Comparison of ENCODE assay signal across 14 mouse cellular contexts in genomic region chr1:180946448-180946847, GRCm38 (mm10). TPM values are rescaled to one million over a fixed set of nuclear protein-coding genes. Genes with fewer than 3 reads are reported as not detected.
DNase-seq lines count a peak whose midpoint lies in the region; ATAC-seq and TF ChIP-seq lines count a peak whose summit lies in the region.
"Had no signal": no experiment of that assay in that cellular context is flagged by ENCODE, and none has a peak within 500 bp of the region (broad histone marks: within the 10 kb centered on the region; RNA-seq: fewer than 3 reads in every experiment).

No protein-coding gene starts in this region.

- peaks cover 48% of the 10 kb centered on the region for H3K4me1 ChIP-seq in kidney, embryonic 15.5 days
- H3K4me1 ChIP-seq in kidney, adult 2 months (ENCODE audit: control insufficient read depth, insufficient read depth, low read length): 0 out of 2 replicates have a peak, but pooled peaks cover 6% of the 10 kb centered on the region
- H3K4me1 ChIP-seq in cortical plate, adult 2 months (ENCODE audit: control insufficient read depth, insufficient read depth, low read length): no peaks in the 10 kb centered on the region
- H3K4me1 ChIP-seq in liver, embryonic 12.5 days: peaks cover 55% of the 10 kb centered on the region

- no peaks in the 10 kb centered on the region for H3K9me3 ChIP-seq in kidney, embryonic 15.5 days (replicated peaks)
- H3K9me3 ChIP-seq in liver, embryonic 12.5 days (replicated peaks): no peaks in the 10 kb centered on the region

- no peak for ATAC-seq in kidney, embryonic 15.5 days (replicated peaks; ENCODE audit: low FRiP score)
- no peak for ATAC-seq in liver, embryonic 12.5 days

- TF ChIP-seq CTCF in kidney, adult 2 months (conservative IDR thresholded peaks at IDR 0.05; ENCODE audit: insufficient read depth, insufficient read length, low read depth, low read length): no peak
- TF ChIP-seq CTCF in cortical plate, adult 2 months (IDR thresholded peaks at IDR 0.05; ENCODE audit: extremely low read depth, insufficient read depth, low read length): no peak

- H3K4me3 ChIP-seq in kidney, embryonic 15.5 days (replicated peaks): no peak overlapping the region
- H3K4me3 ChIP-seq in kidney, adult 2 months (ENCODE audit: insufficient read depth, low read depth, low read length): no peak overlapping the region
- H3K4me3 ChIP-seq in cortical plate, adult 2 months (ENCODE audit: insufficient read depth, low read length): no peak overlapping the region
- H3K4me3 ChIP-seq in liver, embryonic 12.5 days: no peak overlapping the region

- WGBS in kidney, embryonic 15.5 days: 82% methylated on average over 6 of the region's 6 CpGs
- WGBS in kidney, adult 2 months: 51% methylated on average over 6 of the region's 6 CpGs
- 85% methylated on average over 6 of the region's 6 CpGs for WGBS in liver, embryonic 12.5 days (ENCODE audit: insufficient replicate concordance)

- DNase-seq in kidney, adult 2 months: no peak
- peak; percentile 86 to 94 for DNase-seq in adrenal gland, adult (ENCODE audit: inconsistent age in 2 of 2, low spot score in 1 of 2)
- DNase-seq in left cerebral cortex, postnatal 36 days (ENCODE audit: low spot score in 2 of 2): no peak
- no peak for DNase-seq in gastrocnemius, adult 8-10 months (ENCODE audit: low spot score in 2 of 2)
- no peak for DNase-seq in cerebellum, adult 11-12 months
- DNase-seq: kidney, adult 11 months; left cerebral cortex, postnatal 4 days; thymus, postnatal 36 days had no signal

- peak overlapping the region; percentile 53; the same call in 1 of the 2 replicates for H3K4me2 ChIP-seq in kidney, embryonic 15.5 days
- no peak overlapping the region for H3K4me2 ChIP-seq in liver, embryonic 12.5 days

- H3K9ac ChIP-seq in kidney, embryonic 15.5 days: no peak overlapping the region
- peak overlapping the region; percentile 62; the same call in 1 of the 2 replicates for H3K9ac ChIP-seq in liver, embryonic 12.5 days

- intact Hi-C loops in left cerebral cortex, postnatal 36 days (cut with DNase I): no loop called here

- peak overlapping the region; percentile 72; the same call in 1 of the 2 replicates for H3K27ac ChIP-seq in kidney, embryonic 15.5 days
- no peak overlapping the region for H3K27ac ChIP-seq in kidney, adult 2 months (ENCODE audit: insufficient read depth, low read depth, low read length)
- 0 out of 2 replicates have a peak overlapping the region, but pooled peaks have one; percentile 9 for H3K27ac ChIP-seq in cortical plate, adult 2 months (ENCODE audit: insufficient read depth, low read length)
- H3K27ac ChIP-seq in liver, embryonic 12.5 days: peak overlapping the region; percentile 52; the same call in 1 of the 2 replicates

- peaks cover 15% of the 10 kb centered on the region; the same call in 1 of the 2 replicates for H3K36me3 ChIP-seq in kidney, embryonic 15.5 days
- no peaks in the 10 kb centered on the region for H3K36me3 ChIP-seq in kidney, adult 2 months (ENCODE audit: control insufficient read depth, insufficient read depth, low read length)
- peaks cover 36% of the 10 kb centered on the region for H3K36me3 ChIP-seq in liver, embryonic 12.5 days

- H3K27me3 ChIP-seq in kidney, embryonic 15.5 days: peaks cover 12% of the 10 kb centered on the region
- no peaks in the 10 kb centered on the region for H3K27me3 ChIP-seq in kidney, adult 2 months (replicated peaks; ENCODE audit: control insufficient read depth, insufficient read depth, low read length)
- no peaks in the 10 kb centered on the region for H3K27me3 ChIP-seq in liver, embryonic 12.5 days (replicated peaks)

- TF ChIP-seq POLR2A in kidney, adult 2 months (IDR thresholded peaks at IDR 0.05; ENCODE audit: low read depth, low read length): no peak
- TF ChIP-seq POLR2A in cortical plate, adult 2 months (IDR thresholded peaks at IDR 0.05; ENCODE audit: extremely low read depth, insufficient read depth, low read length): no peak

RNA-seq across cellular contexts. Expression of gene Tmem63a, which starts 4.3 kb away (rescaled TPM):
- polyA plus RNA-seq in kidney, embryonic 15.5 days (2015; fragmentation: Nextera tagmentation; extraction: Ambion mirVana): 10.2 and 12.5 TPM in 2 replicates
- 26.7 and 28.7 TPM in 2 replicates for polyA plus RNA-seq in kidney, adult 2 months (2012; rRNA removed)
- 48.2 and 64.1 TPM in 2 replicates for polyA plus RNA-seq in cortical plate, adult 2 months (2012; rRNA removed)
- 6.5 and 6.6 TPM in 2 replicates for polyA plus RNA-seq in liver, embryonic 12.5 days (2016; fragmentation: Nextera tagmentation; extraction: Ambion mirVana)
- total RNA-seq in left cerebral cortex, postnatal 36 days (2021): 10 to 100 TPM; 13.8 to 20.6 TPM
- total RNA-seq in gastrocnemius, adult 8-10 months (2022): 10 to 100 TPM; 14.9 to 18.2 (median 16.2) TPM

RNA-seq across cellular contexts. Expression of gene Lefty1, which starts 11.6 kb away (rescaled TPM):
- 1.3 TPM in 2 replicates for polyA plus RNA-seq in kidney, embryonic 15.5 days (2015; fragmentation: Nextera tagmentation; extraction: Ambion mirVana)
- 2.9 and 3.8 TPM in 2 replicates for polyA plus RNA-seq in kidney, adult 2 months (2012; rRNA removed)
- polyA plus RNA-seq in cortical plate, adult 2 months (2012; rRNA removed): 1.5 and 8.1 TPM in 2 replicates
- polyA plus RNA-seq in liver, embryonic 12.5 days (2016; fragmentation: Nextera tagmentation; extraction: Ambion mirVana): 4.7 and 7.1 TPM in 2 replicates
- total RNA-seq in left cerebral cortex, postnatal 36 days (2021): under 1 TPM in 1 of 2 experiments, not detected in 1; 0.20 TPM
- under 1 TPM in 3 of 4 experiments, not detected in 1; 0.19 to 0.34 (median 0.24) TPM for total RNA-seq in gastrocnemius, adult 8-10 months (2022)

RNA-seq across cellular contexts. Expression of gene Pycr2, which starts 42.4 kb away (rescaled TPM):
- polyA plus RNA-seq in kidney, embryonic 15.5 days (2015; fragmentation: Nextera tagmentation; extraction: Ambion mirVana): 96.2 and 103 TPM in 2 replicates
- polyA plus RNA-seq in kidney, adult 2 months (2012; rRNA removed): 20.9 and 24.1 TPM in 2 replicates
- polyA plus RNA-seq in cortical plate, adult 2 months (2012; rRNA removed): 36.6 and 38.0 TPM in 2 replicates
- 146 and 150 TPM in 2 replicates for polyA plus RNA-seq in liver, embryonic 12.5 days (2016; fragmentation: Nextera tagmentation; extraction: Ambion mirVana)
- 10 to 100 TPM; 26.0 to 27.3 TPM for total RNA-seq in left cerebral cortex, postnatal 36 days (2021)
- total RNA-seq in gastrocnemius, adult 8-10 months (2022): 10 to 100 TPM in 3 of 4 experiments, 1 to 10 TPM in 1; 9.3 to 11.4 (median 10.8) TPM

RNA-seq across cellular contexts. Expression of gene Lefty2, which starts 53.5 kb away (rescaled TPM):
- polyA plus RNA-seq in kidney, embryonic 15.5 days (2015; fragmentation: Nextera tagmentation; extraction: Ambion mirVana): 0.12 TPM in 1 of 2 replicates, not detected in the other
- polyA plus RNA-seq in kidney, adult 2 months (2012; rRNA removed): not detected in 2 replicates
- polyA plus RNA-seq in cortical plate, adult 2 months (2012; rRNA removed): 1.2 and 1.9 TPM in 2 replicates
- polyA plus RNA-seq in liver, embryonic 12.5 days (2016; fragmentation: Nextera tagmentation; extraction: Ambion mirVana): not detected in 2 replicates
- total RNA-seq in left cerebral cortex, postnatal 36 days (2021): under 1 TPM; 0.69 to 0.77 TPM
- total RNA-seq in gastrocnemius, adult 8-10 months (2022): not detected
- total RNA-seq: heart, adult 18-20 months; heart, postnatal 25 days had no signal
- polyA plus RNA-seq: neural tube, embryonic 11.5 days had no signal

Comparison
In these comparisons a context has a peak if more than half of its experiments do, and no peak if none do; other contexts are left out.
1. DNase-seq: peak in adrenal gland, adult (2 of 2); none in kidney, adult 2 months (single experiment), left cerebral cortex, postnatal 36 days (0 of 2), gastrocnemius, adult 8-10 months (0 of 2) and cerebellum, adult 11-12 months (single experiment).